Mouse (Mus musculus): Measurements from ENCODE around the gene Slc38a11. TPM values are rescaled to one million over a fixed set of nuclear protein-coding genes. Genes with fewer than 3 reads are reported as not detected.

The Slc38a11 gene
- total RNA-seq, 2 experiments from 2014 or later: 1.5 to 2.5 TPM

Small RNAs within 50 kb of the gene (microRNA-seq; reads per million reads assigned to microRNA genes)
- gene Mir6337: 0 reads per million in 2 experiments

Other genes starting within 250 kb of the Slc38a11 start
- gene Cobll1, start 124.6 kb downstream of the Slc38a11 start, total RNA-seq (2021): 1 to 10 TPM; 7.3 to 7.5 TPM
- gene Scn3a, start 203.6 kb upstream of the Slc38a11 start, total RNA-seq (2021): 10 to 100 TPM; 32.7 to 35.6 TPM